Mouse (Mus musculus) embryonic facial prominence, embryonic 14.5 days (tissue): ENCODE data around the gene Rab3a. TPM values are rescaled to one million over a fixed set of nuclear protein-coding genes. Genes with fewer than 3 reads are reported as not detected.

Experiments
- microRNA-seq: library from miRNA; unstranded; fragments of <30 nt; microRNA quantifications from one replicate; pipeline ENCODE4, GENCODE M21; 2016; ENCODE audit warnings: borderline number of aligned reads
- polyA plus RNA-seq: library from polyadenylated mRNA; unstranded; fragments of >200 nt; fragmentation: Nextera tagmentation; extraction: Ambion mirVana; gene quantifications from 2 replicates; pipeline ENCODE4 v1.2.1, GENCODE M21; 2014

Rab3a gene
- polyA plus RNA-seq, 1 experiment from 2014 or later: 39.0 TPM

Small RNA genes lying within 50 kb of the gene (microRNA-seq; reads per million reads assigned to microRNA genes)
- gene Mir7240: not detected

Other genes with a start within 250 kb of the Rab3a start
- gene Rex1bd, start 247.9 kb upstream of the Rab3a start, polyA plus RNA-seq: 144 and 148 TPM in 2 replicates
- gene Uba52, start 243.9 kb upstream of the Rab3a start, polyA plus RNA-seq: 991 and 1,091 TPM in 2 replicates
- 202 and 234 TPM in 2 replicates for gene Fkbp8, start 227.0 kb upstream of the Rab3a start, polyA plus RNA-seq
- 51.0 and 59.8 TPM in 2 replicates for gene Kxd1, start 226.7 kb upstream of the Rab3a start, polyA plus RNA-seq
- gene Ell, start 215.2 kb upstream of the Rab3a start, polyA plus RNA-seq: 17.3 and 21.7 TPM in 2 replicates
- 94.5 and 107 TPM in 2 replicates for gene Isyna1, start 160.3 kb upstream of the Rab3a start, polyA plus RNA-seq
- 120 and 132 TPM in 2 replicates for gene Ssbp4, start 145.8 kb upstream of the Rab3a start, polyA plus RNA-seq
- 1.8 and 2.3 TPM in 2 replicates for gene Lrrc25, start 138.5 kb upstream of the Rab3a start, polyA plus RNA-seq
- 0.28 and 0.29 TPM in 2 replicates for gene Gdf15, start 122.2 kb upstream of the Rab3a start, polyA plus RNA-seq
- 59.8 and 62.7 TPM in 2 replicates for gene Pgpep1, start 94.3 kb upstream of the Rab3a start, polyA plus RNA-seq
- gene Lsm4, start 81.4 kb upstream of the Rab3a start, polyA plus RNA-seq: 199 and 223 TPM in 2 replicates
- gene Jund, start 55.7 kb upstream of the Rab3a start, polyA plus RNA-seq: 103 and 121 TPM in 2 replicates
- gene Iqcn, start 51.2 kb upstream of the Rab3a start, polyA plus RNA-seq: not detected in 2 replicates
- not detected in 2 replicates for gene Gm3336, start 36.1 kb upstream of the Rab3a start, polyA plus RNA-seq
- gene Pde4c, start 31.0 kb upstream of the Rab3a start, polyA plus RNA-seq: 0.16 and 0.22 TPM in 2 replicates
- 34.2 and 36.5 TPM in 2 replicates for gene Mpv17l2, start 6.3 kb downstream of the Rab3a start, polyA plus RNA-seq
- gene Pik3r2, start 22.0 kb downstream of the Rab3a start, polyA plus RNA-seq: 61.5 and 70.3 TPM in 2 replicates
- gene Mast3, start 50.4 kb downstream of the Rab3a start, polyA plus RNA-seq: 13.5 and 14.9 TPM in 2 replicates
- gene Il12rb1, start 53.8 kb downstream of the Rab3a start, polyA plus RNA-seq: 0.07 and 0.19 TPM in 2 replicates
- 5.4 and 5.8 TPM in 2 replicates for gene Arrdc2, start 85.0 kb downstream of the Rab3a start, polyA plus RNA-seq
- gene Kcnn1, start 108.6 kb downstream of the Rab3a start, polyA plus RNA-seq: 2.9 and 3.4 TPM in 2 replicates
- 87.1 and 91.3 TPM in 2 replicates for gene Ccdc124, start 119.3 kb downstream of the Rab3a start, polyA plus RNA-seq
- 0.42 and 0.58 TPM in 2 replicates for gene Slc5a5, start 138.1 kb downstream of the Rab3a start, polyA plus RNA-seq
- 5,430 and 5,481 TPM in 2 replicates for gene Rpl18a, start 142.7 kb downstream of the Rab3a start, polyA plus RNA-seq
- gene Map1s, start 151.3 kb downstream of the Rab3a start, polyA plus RNA-seq: 41.3 and 49.7 TPM in 2 replicates